Mouse (Mus musculus): ENCODE measurements around the gene Syngr1. TPM values are rescaled to one million over a fixed set of nuclear protein-coding genes. Genes with fewer than 3 reads are reported as not detected.

Gene Syngr1
- polyA plus RNA-seq, 1 experiment from 2014 or later: 44.5 TPM

DNA sequence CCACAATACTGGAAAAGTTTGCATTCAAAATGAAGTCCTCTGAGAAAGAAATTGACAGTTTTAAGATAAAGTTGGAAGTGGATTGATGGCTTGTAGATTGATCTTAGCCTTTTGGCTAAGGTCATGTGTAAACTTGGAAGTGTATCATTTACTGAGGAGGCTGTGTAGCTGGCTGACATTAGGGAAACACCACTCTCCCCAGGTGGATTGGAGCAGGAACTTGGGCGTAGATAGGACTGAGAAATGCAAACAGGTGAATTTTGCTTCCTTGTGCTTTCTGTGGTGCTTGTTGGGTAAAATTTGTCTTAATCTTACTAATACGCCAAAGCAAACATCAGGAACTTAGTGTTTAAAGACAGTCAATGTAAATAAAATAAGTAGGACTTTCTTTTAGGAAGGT, 49.2 kb downstream of the Syngr1 start:
- no peak for ATAC-seq (ENCODE audit: insufficient number of reproducible peaks, insufficient read depth, low FRiP score, low read depth)
- H3K27ac ChIP-seq (replicated peaks in 1 of 2; ENCODE audit: control insufficient read depth in 1 of 2, insufficient read depth in 1 of 2, low read depth in 2 of 2, low read length in 2 of 2): no peak overlapping the region
- H3K4me3 ChIP-seq (ENCODE audit: control insufficient read depth in 1 of 2, insufficient read depth in 1 of 2, low read depth in 1 of 2, low read length in 2 of 2): no peak overlapping the region
- H3K36me3 ChIP-seq (ENCODE audit: control insufficient read depth, insufficient read depth, low read length): peaks cover 55% of the 10 kb centered on the region
- no peak overlapping the region for H3K4me2 ChIP-seq (ENCODE audit: low read length)
- H3K9ac ChIP-seq (ENCODE audit: low read length): no peak overlapping the region
- no peaks in the 10 kb centered on the region for H3K27me3 ChIP-seq (ENCODE audit: control insufficient read depth, insufficient read depth, low read length)
- 96% methylated on average over 2 of the region's 2 CpGs for WGBS
- 0 out of 2 replicates have a peak, but pooled peaks cover 2% of the 10 kb centered on the region for H3K9me3 ChIP-seq (ENCODE audit: control insufficient read depth, low read length)
- H3K4me1 ChIP-seq (ENCODE audit: control insufficient read depth in 2 of 2, insufficient read depth in 2 of 2, low read length in 2 of 2): peaks cover 6 to 34% of the 10 kb centered on the region in 2 experiments

DNA sequence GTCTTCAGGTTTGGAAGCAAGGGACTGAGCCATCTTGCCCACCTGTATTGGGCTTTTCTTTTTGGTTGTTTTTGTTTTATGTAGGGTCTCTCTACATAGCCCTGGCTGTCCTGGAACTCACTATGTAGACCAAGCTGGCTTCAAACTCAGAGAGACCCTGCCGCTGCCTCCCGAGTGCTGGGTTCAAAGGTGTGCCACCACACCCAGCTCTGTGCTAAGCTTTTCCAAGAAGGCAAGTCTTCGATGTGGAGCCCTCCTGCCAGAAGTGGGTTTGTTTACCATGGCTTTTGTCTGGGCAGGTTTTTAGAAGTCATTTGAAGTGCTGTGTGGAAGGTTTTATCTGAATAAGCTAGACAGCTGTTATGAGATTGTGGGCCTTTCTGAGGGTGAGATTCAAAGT, 49.7 kb downstream of the Syngr1 start:
- Histone ChIP-seq H3K9me3 (ENCODE audit: control insufficient read depth, low read length) (0 out of 2 replicates have a peak, but pooled peaks cover 2% of the 10 kb centered on the region), H3K4me2 (ENCODE audit: low read length) (no peak overlapping the region), H3K4me3 (ENCODE audit: control insufficient read depth in 1 of 2, insufficient read depth in 1 of 2, low read depth in 1 of 2, low read length in 2 of 2) (no peak overlapping the region), H3K27me3 (ENCODE audit: control insufficient read depth, insufficient read depth, low read length) (no peaks in the 10 kb centered on the region), H3K4me1 (ENCODE audit: control insufficient read depth in 2 of 2, insufficient read depth in 2 of 2, low read length in 2 of 2) (peaks cover 6 to 31% of the 10 kb centered on the region in 2 experiments), H3K9ac (ENCODE audit: low read length) (no peak overlapping the region), H3K27ac (replicated peaks in 1 of 2; ENCODE audit: control insufficient read depth in 1 of 2, insufficient read depth in 1 of 2, low read depth in 2 of 2, low read length in 2 of 2) (no peak overlapping the region), H3K36me3 (ENCODE audit: control insufficient read depth, insufficient read depth, low read length) (peaks cover 58% of the 10 kb centered on the region)
- ATAC-seq (ENCODE audit: insufficient number of reproducible peaks, insufficient read depth, low FRiP score, low read depth): no peak
- WGBS: 77% methylated on average over 3 of the region's 3 CpGs

GRCm38 (mm10) chr15:80142130-80142529, 51.0 kb downstream of the Syngr1 start:
- 93% methylated on average over 3 of the region's 3 CpGs for WGBS
- H3K4me2 ChIP-seq (ENCODE audit: low read length): no peak overlapping the region
- ATAC-seq (ENCODE audit: insufficient number of reproducible peaks, insufficient read depth, low FRiP score, low read depth): no peak
- H3K27ac ChIP-seq (replicated peaks in 1 of 2; ENCODE audit: control insufficient read depth in 1 of 2, insufficient read depth in 1 of 2, low read depth in 2 of 2, low read length in 2 of 2): no peak overlapping the region
- peaks cover 9 to 37% of the 10 kb centered on the region in 2 experiments for H3K4me1 ChIP-seq (ENCODE audit: control insufficient read depth in 2 of 2, insufficient read depth in 2 of 2, low read length in 2 of 2)
- no peak overlapping the region for H3K4me3 ChIP-seq (ENCODE audit: control insufficient read depth in 1 of 2, insufficient read depth in 1 of 2, low read depth in 1 of 2, low read length in 2 of 2)
- H3K36me3 ChIP-seq (ENCODE audit: control insufficient read depth, insufficient read depth, low read length): peaks cover 53% of the 10 kb centered on the region
- H3K9ac ChIP-seq (ENCODE audit: low read length): no peak overlapping the region
- 0 out of 2 replicates have a peak, but pooled peaks cover 2% of the 10 kb centered on the region for H3K9me3 ChIP-seq (ENCODE audit: control insufficient read depth, low read length)
- no peaks in the 10 kb centered on the region for H3K27me3 ChIP-seq (ENCODE audit: control insufficient read depth, insufficient read depth, low read length)

- H3K4me2 ChIP-seq (ENCODE audit: low read length): no peak overlapping the region
- no peak overlapping the region for H3K9ac ChIP-seq (ENCODE audit: low read length)
- no peak overlapping the region for H3K4me3 ChIP-seq (ENCODE audit: control insufficient read depth in 1 of 2, insufficient read depth in 1 of 2, low read depth in 1 of 2, low read length in 2 of 2)
- H3K9me3 ChIP-seq (ENCODE audit: control insufficient read depth, low read length): 0 out of 2 replicates have a peak, but pooled peaks cover 2% of the 10 kb centered on the region
- H3K27me3 ChIP-seq (ENCODE audit: control insufficient read depth, insufficient read depth, low read length): no peaks in the 10 kb centered on the region
- peaks cover 56% of the 10 kb centered on the region for H3K36me3 ChIP-seq (ENCODE audit: control insufficient read depth, insufficient read depth, low read length)
- peaks cover 11 to 32% of the 10 kb centered on the region in 2 experiments for H3K4me1 ChIP-seq (ENCODE audit: control insufficient read depth in 2 of 2, insufficient read depth in 2 of 2, low read length in 2 of 2)
- ATAC-seq (ENCODE audit: insufficient number of reproducible peaks, insufficient read depth, low FRiP score, low read depth): no peak
- no peak overlapping the region for H3K27ac ChIP-seq (replicated peaks in 1 of 2; ENCODE audit: control insufficient read depth in 1 of 2, insufficient read depth in 1 of 2, low read depth in 2 of 2, low read length in 2 of 2)
- 82% methylated on average over 6 of the region's 6 CpGs for WGBS
These were observed 52.6 kb downstream of the Syngr1 start for GRCm38 (mm10) chr15:80143760-80144159.

GRCm38 (mm10) chr15:80145397-80145796, 54.3 kb downstream of the Syngr1 start:
- peaks cover 65% of the 10 kb centered on the region for H3K36me3 ChIP-seq (ENCODE audit: control insufficient read depth, insufficient read depth, low read length)
- WGBS: 91% methylated on average over 5 of the region's 5 CpGs
- no peak overlapping the region for H3K4me2 ChIP-seq (ENCODE audit: low read length)

DNA sequence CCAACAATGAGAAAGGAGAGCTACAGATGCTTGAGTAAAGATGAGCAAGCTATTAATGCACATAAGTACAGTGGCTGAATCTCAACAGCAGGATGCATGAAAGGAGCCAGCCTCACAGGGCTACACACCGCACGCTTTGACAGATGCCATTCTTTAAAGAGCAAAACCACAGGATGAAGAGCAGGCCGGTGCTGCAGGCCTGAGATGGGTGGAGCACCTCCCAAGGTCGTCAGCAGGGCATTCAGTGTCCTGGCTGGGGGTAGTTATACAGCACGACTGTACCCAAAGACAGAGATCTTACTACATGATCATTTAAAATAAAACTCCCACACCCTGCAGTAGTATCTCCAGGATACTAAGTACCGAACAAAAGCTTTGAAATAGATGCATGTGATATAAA, 55.0 kb downstream of the Syngr1 start:
- H3K4me2 ChIP-seq (ENCODE audit: low read length): no peak overlapping the region
- peaks cover 5 to 21% of the 10 kb centered on the region in 2 experiments; a peak in 3 of 4 replicates for H3K4me1 ChIP-seq (ENCODE audit: control insufficient read depth in 2 of 2, insufficient read depth in 2 of 2, low read length in 2 of 2)
- ATAC-seq (ENCODE audit: insufficient number of reproducible peaks, insufficient read depth, low FRiP score, low read depth): no peak
- 0 out of 2 replicates have a peak overlapping the region, but pooled peaks have one; percentile 8 for H3K9ac ChIP-seq (ENCODE audit: low read length)
- H3K36me3 ChIP-seq (ENCODE audit: control insufficient read depth, insufficient read depth, low read length): peaks cover 67% of the 10 kb centered on the region
- WGBS: 36% methylated on average over 6 of the region's 6 CpGs
- H3K9me3 ChIP-seq (ENCODE audit: control insufficient read depth, low read length): 0 out of 2 replicates have a peak, but pooled peaks cover 2% of the 10 kb centered on the region
- no peaks in the 10 kb centered on the region for H3K27me3 ChIP-seq (ENCODE audit: control insufficient read depth, insufficient read depth, low read length)
- H3K4me3 ChIP-seq (ENCODE audit: control insufficient read depth in 1 of 2, insufficient read depth in 1 of 2, low read depth in 1 of 2, low read length in 2 of 2): no peak overlapping the region
- 0 out of 4 replicates have a peak overlapping the region, but pooled peaks of 1 of the 2 experiments have one; percentile 1 for H3K27ac ChIP-seq (replicated peaks in 1 of 2; ENCODE audit: control insufficient read depth in 1 of 2, insufficient read depth in 1 of 2, low read depth in 2 of 2, low read length in 2 of 2)

More at GRCm38 (mm10) chr15:80145397-80145796, 54.3 kb downstream of the Syngr1 start:
- Histone ChIP-seq H3K9ac (ENCODE audit: low read length) (no peak overlapping the region), H3K9me3 (ENCODE audit: control insufficient read depth, low read length) (0 out of 2 replicates have a peak, but pooled peaks cover 2% of the 10 kb centered on the region), H3K27me3 (ENCODE audit: control insufficient read depth, insufficient read depth, low read length) (no peaks in the 10 kb centered on the region), H3K4me1 (ENCODE audit: control insufficient read depth in 2 of 2, insufficient read depth in 2 of 2, low read length in 2 of 2) (peaks cover 5 to 21% of the 10 kb centered on the region in 2 experiments; a peak in 3 of 4 replicates), H3K4me3 (ENCODE audit: control insufficient read depth in 1 of 2, insufficient read depth in 1 of 2, low read depth in 1 of 2, low read length in 2 of 2) (no peak overlapping the region), H3K27ac (replicated peaks in 1 of 2; ENCODE audit: control insufficient read depth in 1 of 2, insufficient read depth in 1 of 2, low read depth in 2 of 2, low read length in 2 of 2) (no peak overlapping the region)
- ATAC-seq (ENCODE audit: insufficient number of reproducible peaks, insufficient read depth, low FRiP score, low read depth): no peak

DNA sequence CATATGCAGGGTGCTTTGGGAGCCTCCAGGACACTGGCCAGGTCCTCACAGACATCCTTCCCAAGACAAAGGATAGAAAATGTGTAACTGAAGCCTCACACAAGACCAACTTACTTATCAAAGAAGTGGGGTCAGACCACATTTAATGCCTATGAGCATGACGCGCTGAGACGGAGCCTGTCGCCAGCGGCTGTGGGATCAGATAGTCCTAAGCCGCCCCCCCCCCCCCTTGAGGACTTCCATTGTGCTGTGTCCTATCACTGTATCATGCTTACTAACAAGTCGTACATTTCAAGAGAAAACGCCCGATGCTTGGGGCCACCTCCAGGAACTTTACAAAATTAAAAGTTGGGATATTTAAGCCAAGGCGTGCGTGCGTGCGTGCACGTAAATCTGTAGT, 56.0 kb downstream of the Syngr1 start:
- H3K9ac ChIP-seq (ENCODE audit: low read length): no peak overlapping the region
- WGBS: 81% methylated on average over 14 of the region's 14 CpGs

DNA sequence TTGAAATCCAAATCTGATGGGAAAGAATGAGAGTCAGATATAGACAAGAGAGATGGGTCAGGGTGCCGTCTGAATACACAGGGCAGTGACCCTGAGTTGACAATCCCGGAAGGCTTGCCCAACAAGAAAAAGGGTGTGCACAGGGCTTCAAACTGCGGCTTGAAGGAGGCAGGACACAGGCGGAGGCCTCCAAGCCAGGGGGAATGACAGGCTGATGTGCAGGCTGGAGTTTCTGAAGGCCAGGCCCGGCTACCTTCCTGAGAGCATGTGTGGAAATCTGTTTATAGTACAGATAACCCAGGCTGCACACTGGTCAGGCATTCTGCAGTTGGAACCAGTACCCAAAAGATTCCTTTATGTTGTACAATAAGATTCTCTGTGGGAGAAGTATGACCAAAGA, 56.4 kb downstream of the Syngr1 start:
- H3K4me3 ChIP-seq (ENCODE audit: control insufficient read depth in 1 of 2, insufficient read depth in 1 of 2, low read depth in 1 of 2, low read length in 2 of 2): no peak overlapping the region
- peaks cover 64% of the 10 kb centered on the region for H3K36me3 ChIP-seq (ENCODE audit: control insufficient read depth, insufficient read depth, low read length)
- peaks cover 7 to 21% of the 10 kb centered on the region in 2 experiments; a peak in 3 of 4 replicates for H3K4me1 ChIP-seq (ENCODE audit: control insufficient read depth in 2 of 2, insufficient read depth in 2 of 2, low read length in 2 of 2)
- no peak for ATAC-seq (ENCODE audit: insufficient number of reproducible peaks, insufficient read depth, low FRiP score, low read depth)
- H3K9me3 ChIP-seq (ENCODE audit: control insufficient read depth, low read length): no peaks in the 10 kb centered on the region
- 0 out of 2 replicates have a peak overlapping the region, but pooled peaks have one; percentile 3 for H3K9ac ChIP-seq (ENCODE audit: low read length)
- H3K27me3 ChIP-seq (ENCODE audit: control insufficient read depth, insufficient read depth, low read length): no peaks in the 10 kb centered on the region
- WGBS: 52% methylated on average over 5 of the region's 5 CpGs
- H3K27ac ChIP-seq (replicated peaks in 1 of 2; ENCODE audit: control insufficient read depth in 1 of 2, insufficient read depth in 1 of 2, low read depth in 2 of 2, low read length in 2 of 2): no peak overlapping the region
- no peak overlapping the region for H3K4me2 ChIP-seq (ENCODE audit: low read length)

More for the DNA sequence above, 56.0 kb downstream of the Syngr1 start:
- ATAC-seq (ENCODE audit: insufficient number of reproducible peaks, insufficient read depth, low FRiP score, low read depth): no peak
- H3K27ac ChIP-seq (replicated peaks in 1 of 2; ENCODE audit: control insufficient read depth in 1 of 2, insufficient read depth in 1 of 2, low read depth in 2 of 2, low read length in 2 of 2): no peak overlapping the region; a peak in 1 of 4 replicates
- no peaks in the 10 kb centered on the region for H3K9me3 ChIP-seq (ENCODE audit: control insufficient read depth, low read length)
- no peak overlapping the region for H3K4me3 ChIP-seq (ENCODE audit: control insufficient read depth in 1 of 2, insufficient read depth in 1 of 2, low read depth in 1 of 2, low read length in 2 of 2)
- H3K36me3 ChIP-seq (ENCODE audit: control insufficient read depth, insufficient read depth, low read length): peaks cover 65% of the 10 kb centered on the region
- H3K4me2 ChIP-seq (ENCODE audit: low read length): no peak overlapping the region
- H3K27me3 ChIP-seq (ENCODE audit: control insufficient read depth, insufficient read depth, low read length): no peaks in the 10 kb centered on the region
- peaks cover 5 to 21% of the 10 kb centered on the region in 2 experiments; a peak in 3 of 4 replicates for H3K4me1 ChIP-seq (ENCODE audit: control insufficient read depth in 2 of 2, insufficient read depth in 2 of 2, low read length in 2 of 2)

Measured in heart, embryonic 14.5 days (tissue).